Mouse (Mus musculus): ENCODE measurements around the gene Hoxb3.

Hoxb3 gene

GRCm38 (mm10) chr11:96323154-96323553 lies at the start of gene Hoxb3:
TSS of gene Hoxb3 (plus strand) at chr11:96323326.
- no peak for DNase-seq (ENCODE audit: low spot score)

- no peak for DNase-seq (ENCODE audit: low spot score)
These were observed 48.7 kb upstream of the Hoxb3 start for GRCm38 (mm10) chr11:96274428-96274827.

GRCm38 (mm10) chr11:96275896-96276295 lies 47.2 kb upstream of the Hoxb3 start:
- no peak for DNase-seq (ENCODE audit: low spot score)

- no peak for DNase-seq (ENCODE audit: low spot score)
These were observed 45.7 kb upstream of the Hoxb3 start for GRCm38 (mm10) chr11:96277151-96278044.

- DNase-seq (ENCODE audit: low spot score) = no peak
These were observed 44.8 kb upstream of the Hoxb3 start for GRCm38 (mm10) chr11:96278324-96278723.

GRCm38 (mm10) chr11:96278773-96279172 lies 44.4 kb upstream of the Hoxb3 start:
- peak; percentile 88 for DNase-seq (ENCODE audit: low spot score)

GRCm38 (mm10) chr11:96279421-96280233 lies 43.5 kb upstream of the Hoxb3 start:
- no peak for DNase-seq (ENCODE audit: low spot score)

GRCm38 (mm10) chr11:96280399-96281378 lies 42.4 kb upstream of the Hoxb3 start:
- DNase-seq (ENCODE audit: low spot score) = no peak

- no peak for DNase-seq (ENCODE audit: low spot score)
These were observed 41.7 kb upstream of the Hoxb3 start for GRCm38 (mm10) chr11:96281396-96281795.

GRCm38 (mm10) chr11:96281855-96282570 lies 41.1 kb upstream of the Hoxb3 start, which contains the start of gene Hoxb8:
TSS of gene Hoxb8 (plus strand) at chr11:96281905.
- no peak for DNase-seq (ENCODE audit: low spot score)

GRCm38 (mm10) chr11:96282795-96283430 lies 40.2 kb upstream of the Hoxb3 start:
- no peak for DNase-seq (ENCODE audit: low spot score)

GRCm38 (mm10) chr11:96284041-96284749 lies 38.9 kb upstream of the Hoxb3 start:
- DNase-seq (ENCODE audit: low spot score) = no peak

- no peak for DNase-seq (ENCODE audit: low spot score)
These were observed 38.1 kb upstream of the Hoxb3 start for GRCm38 (mm10) chr11:96284774-96285734.

- no peak for DNase-seq (ENCODE audit: low spot score)
These were observed 37.1 kb upstream of the Hoxb3 start, which contains the start of gene Hoxb7 for GRCm38 (mm10) chr11:96285771-96286738. TSS of gene Hoxb7 (plus strand) at chr11:96286623.

- no peak for DNase-seq (ENCODE audit: low spot score)
These were observed 36.3 kb upstream of the Hoxb3 start for GRCm38 (mm10) chr11:96286739-96287385.

GRCm38 (mm10) chr11:96287411-96287810 lies 35.7 kb upstream of the Hoxb3 start:
- no peak for DNase-seq (ENCODE audit: low spot score)

Measured in testis, postnatal 10 days (tissue).